Mouse (Mus musculus) gastrocnemius, adult 18-20 months (tissue): ENCODE results near the gene Ttc38. TPM values are rescaled to one million over a fixed set of nuclear protein-coding genes. Genes with fewer than 3 reads are reported as not detected.

ENCODE experiments used
- DNase-seq: peaks from one replicate; pipeline ENCODE4 v3.0.0; 2021; ENCODE audit warnings: low spot score
- total RNA-seq, 2 experiments: library from RNA; stranded (reverse); gene quantifications; 2 replicates each; pipeline ENCODE4 v1.2.3; 2021

Ttc38 gene
- total RNA-seq, 2 experiments from 2014 or later: 4.6 to 5.3 TPM

DNA sequence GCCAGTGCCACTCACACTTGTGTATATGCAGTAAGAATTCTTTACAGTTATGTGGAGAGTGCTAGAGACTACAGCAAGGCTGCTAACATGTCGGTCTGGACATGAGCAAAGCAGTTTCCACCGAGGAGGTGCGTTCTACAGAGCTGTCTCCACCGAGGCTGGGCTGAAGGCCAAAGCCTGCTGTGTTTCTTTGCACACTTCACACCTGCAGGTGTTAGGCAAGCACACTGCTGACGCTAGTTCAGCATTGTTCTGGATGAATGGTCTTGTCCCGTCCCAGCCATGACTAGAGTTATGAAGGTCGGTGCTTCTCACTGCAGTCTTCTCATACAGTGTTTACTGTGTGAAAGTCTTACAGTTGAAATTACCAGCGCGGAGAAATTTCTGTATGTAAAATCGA is 59.9 kb downstream of the Ttc38 start:
- DNase-seq: no peak

DNA sequence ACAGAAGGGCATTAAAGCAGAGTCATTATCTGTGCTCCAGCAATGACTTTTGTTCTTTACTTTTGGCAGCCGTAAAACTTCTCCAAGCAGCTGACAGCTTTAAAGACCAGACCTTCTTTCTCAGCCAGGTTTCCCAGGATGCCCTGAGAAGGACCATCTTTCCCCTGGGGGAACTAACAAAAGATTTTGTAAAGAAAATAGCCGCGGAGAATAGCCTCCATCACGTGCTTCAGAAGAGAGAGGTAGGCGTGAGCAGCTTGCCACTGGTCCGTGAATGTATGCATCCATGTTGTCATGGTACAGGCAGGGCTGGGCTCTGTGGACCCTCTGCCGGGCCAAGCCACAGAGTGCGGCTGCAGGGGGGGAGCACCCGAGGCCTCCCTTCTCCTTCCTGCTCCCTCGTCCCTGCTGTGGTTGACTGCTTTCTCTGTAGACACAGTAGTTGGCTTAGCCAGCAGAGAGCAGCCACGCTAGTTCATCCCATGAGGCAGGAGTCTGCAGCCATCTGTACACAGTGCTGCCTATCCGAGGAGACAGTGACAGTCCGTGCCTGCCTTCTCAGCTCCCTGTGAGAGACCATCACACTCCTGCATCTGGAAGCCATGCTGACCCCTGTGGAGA is 60.5 kb downstream of the Ttc38 start:
- no peak for DNase-seq

DNA sequence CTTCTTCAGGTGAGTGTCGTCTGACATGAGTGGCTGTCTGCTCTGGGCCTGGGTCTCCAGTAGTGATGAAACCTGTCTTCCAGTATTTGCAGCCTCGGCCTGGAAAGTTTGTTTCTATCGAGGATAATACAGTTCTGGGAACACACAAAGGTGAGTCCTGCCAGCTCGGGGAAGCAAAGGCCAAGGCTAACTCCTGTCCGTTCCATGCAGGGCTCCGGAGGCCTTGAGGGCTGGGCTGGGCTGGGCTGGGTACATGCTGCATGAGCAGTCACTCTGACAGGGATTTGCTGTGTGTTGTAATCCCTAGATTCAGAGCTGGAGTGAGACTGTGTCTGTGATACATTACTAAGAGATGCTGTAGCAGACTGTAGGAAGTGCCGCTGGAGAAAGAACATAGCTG is 61.8 kb downstream of the Ttc38 start:
- no peak for DNase-seq

DNA sequence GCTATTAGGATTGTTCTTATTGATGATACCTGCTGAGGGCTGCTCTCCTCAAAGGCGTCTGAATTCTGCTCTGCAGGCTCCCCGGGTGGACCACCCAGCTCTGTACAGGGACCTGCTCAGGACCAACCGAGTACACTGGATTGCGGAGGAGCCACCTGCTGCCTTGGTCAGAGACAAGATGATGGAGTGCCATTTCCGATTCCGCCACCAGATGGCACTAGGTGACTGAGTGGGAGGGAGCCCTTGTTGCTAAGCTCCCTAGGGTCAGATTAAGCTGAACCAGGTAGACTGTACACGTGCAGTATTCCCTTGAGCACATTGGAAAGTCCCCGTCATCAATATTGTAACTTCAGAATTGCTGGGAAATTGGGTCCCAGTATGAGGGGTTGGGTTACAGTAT is 64.2 kb downstream of the Ttc38 start:
- peak; percentile 70 for DNase-seq

DNA sequence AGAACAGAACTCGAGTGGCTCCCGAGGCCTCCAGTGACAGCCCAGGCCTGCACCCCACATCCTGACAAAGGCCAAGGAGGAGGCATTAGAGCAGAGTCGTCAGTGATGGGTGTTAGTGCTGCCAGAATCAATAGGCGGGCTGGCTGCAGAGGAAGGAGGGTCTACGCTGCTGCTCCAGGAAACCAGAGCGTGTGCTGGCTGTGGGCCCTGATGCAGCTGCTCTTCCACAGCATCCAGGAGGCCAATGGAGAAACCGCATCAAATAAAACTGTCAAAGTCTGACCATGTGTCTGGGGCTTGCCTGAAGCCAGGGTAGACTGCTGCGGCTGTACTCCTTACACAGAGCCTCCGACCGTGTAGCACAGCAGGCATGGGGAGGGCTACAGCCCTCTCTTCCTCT is 65.0 kb downstream of the Ttc38 start:
- DNase-seq: no peak

DNA sequence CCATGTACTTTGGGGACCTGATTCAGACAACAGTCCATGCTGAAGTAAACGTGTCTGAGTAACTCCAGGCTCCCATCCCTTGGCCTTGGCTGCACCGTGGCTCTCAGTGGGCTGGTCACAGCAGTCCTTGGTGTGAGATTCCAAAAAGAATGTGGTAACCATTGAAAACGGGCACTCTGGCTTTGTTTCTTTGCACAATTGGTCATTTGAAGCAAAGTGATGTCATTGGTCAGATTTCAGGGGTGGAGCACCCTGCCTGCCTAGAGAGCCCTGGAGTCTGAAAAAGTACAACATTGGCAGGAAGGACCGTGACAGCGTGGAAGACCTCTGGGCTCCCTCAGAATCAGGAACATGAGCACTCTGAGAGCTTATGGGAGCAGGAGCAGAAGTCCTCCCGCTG is 67.3 kb downstream of the Ttc38 start:
- no peak for DNase-seq

DNA sequence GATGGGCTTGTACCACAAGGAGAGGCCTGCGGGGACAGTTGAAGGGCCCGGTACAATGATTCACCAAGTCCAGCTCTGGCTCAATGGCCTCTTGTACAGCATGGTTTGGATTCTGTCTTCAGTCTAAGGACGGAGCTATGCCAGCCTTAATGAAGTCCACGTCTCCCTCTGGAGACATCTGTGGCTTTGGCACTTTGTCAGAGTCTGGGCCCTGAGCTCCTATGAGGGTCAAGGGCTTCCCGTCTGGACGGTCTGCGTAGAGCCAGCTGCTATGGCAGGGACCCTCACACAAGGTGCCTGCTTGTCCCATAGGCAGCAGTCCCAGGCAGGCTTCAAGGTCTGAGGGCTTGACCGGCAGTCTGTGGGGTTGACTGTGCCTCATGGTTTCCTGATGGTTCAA is 68.2 kb downstream of the Ttc38 start:
- no peak for DNase-seq

DNA sequence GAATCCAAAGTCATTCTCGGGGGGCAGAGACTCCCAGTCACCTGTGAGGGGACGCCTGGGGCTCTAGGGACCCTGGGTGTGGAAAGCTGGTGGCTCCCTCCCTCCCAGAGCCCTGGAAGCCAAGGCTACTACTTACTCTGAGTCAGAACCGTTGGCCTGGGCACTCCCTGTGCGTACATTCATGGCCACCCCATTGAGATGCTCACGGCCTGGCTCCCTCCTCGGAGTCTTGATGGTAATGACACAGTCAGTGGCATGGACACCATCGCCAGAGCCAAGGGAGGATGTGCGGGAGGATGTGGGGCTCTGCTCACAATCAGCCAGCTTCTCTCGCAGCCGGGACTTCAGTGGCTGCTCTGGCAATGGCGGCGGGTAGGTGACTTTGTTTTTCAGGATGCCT is 68.7 kb downstream of the Ttc38 start:
- DNase-seq: no peak

DNA sequence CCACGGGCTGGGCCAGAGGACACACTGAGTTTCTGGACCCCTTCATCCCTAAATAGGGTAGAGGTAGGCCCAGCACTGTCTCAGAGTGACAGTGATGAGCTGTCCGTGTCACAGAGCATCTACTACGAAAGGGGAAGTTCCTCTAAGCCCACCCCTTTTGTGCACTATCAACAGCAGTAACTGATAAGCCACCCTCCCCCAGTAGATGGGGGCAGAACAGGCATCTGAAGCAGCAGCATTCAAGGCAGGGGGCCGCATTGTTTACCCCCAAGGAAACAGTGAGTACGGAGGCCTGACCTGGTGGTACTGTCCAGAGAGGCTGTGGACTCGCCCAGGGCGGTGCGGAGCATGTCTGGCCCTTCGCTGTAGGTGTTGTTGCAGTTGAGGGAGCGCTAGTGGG is 70.4 kb downstream of the Ttc38 start:
- no peak for DNase-seq

DNA sequence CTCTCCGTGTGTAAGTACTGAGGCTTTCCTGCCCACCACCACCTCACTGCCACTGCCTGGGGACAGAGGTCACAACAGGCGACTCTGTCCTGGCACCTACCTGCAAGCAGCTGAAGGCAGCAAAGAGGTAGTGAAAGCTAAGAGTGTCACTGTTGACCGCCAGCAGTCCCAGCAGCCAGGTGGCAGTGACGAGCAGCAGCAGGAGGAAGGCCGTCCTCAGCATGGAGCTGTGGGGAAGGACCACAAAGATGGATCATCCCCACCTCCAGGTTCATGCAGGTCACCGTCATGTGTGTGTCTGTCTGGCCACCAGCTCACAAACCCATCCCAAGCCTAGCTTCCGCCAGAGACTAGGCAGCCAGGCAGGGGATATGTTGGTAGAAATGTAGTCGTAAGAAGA is 71.7 kb downstream of the Ttc38 start:
- no peak for DNase-seq

Other genes starting within 250 kb of the Ttc38 start
- under 1 TPM in 1 of 2 experiments, not detected in 1; 0.07 TPM for gene Wnt7b, start 249.8 kb upstream of the Ttc38 start, total RNA-seq
- gene Ppara, start 97.3 kb upstream of the Ttc38 start, total RNA-seq: 10 to 100 TPM; 21.9 to 22.2 TPM
- 10 to 100 TPM; 51.8 to 60.2 TPM for gene Cdpf1, start 20.6 kb upstream of the Ttc38 start, total RNA-seq
- gene Pkdrej, start 10.6 kb upstream of the Ttc38 start, total RNA-seq: under 1 TPM; 0.68 to 0.69 TPM
- under 1 TPM; 0.07 to 0.09 TPM for gene Gtse1, start 27.4 kb downstream of the Ttc38 start, total RNA-seq
- 1 to 10 TPM; 8.2 to 9.4 TPM for gene Trmu, start 47.0 kb downstream of the Ttc38 start, total RNA-seq
- under 1 TPM; 0.24 to 0.32 TPM for gene Celsr1, start 201.5 kb downstream of the Ttc38 start, total RNA-seq
- 10 to 100 TPM in 1 of 2 experiments, 1 to 10 TPM in 1; 7.6 to 12.1 TPM for gene Gramd4, start 225.4 kb downstream of the Ttc38 start, total RNA-seq